Mouse (Mus musculus): ENCODE measurements around the gene Tmem41a.

The Tmem41a gene

DNA sequence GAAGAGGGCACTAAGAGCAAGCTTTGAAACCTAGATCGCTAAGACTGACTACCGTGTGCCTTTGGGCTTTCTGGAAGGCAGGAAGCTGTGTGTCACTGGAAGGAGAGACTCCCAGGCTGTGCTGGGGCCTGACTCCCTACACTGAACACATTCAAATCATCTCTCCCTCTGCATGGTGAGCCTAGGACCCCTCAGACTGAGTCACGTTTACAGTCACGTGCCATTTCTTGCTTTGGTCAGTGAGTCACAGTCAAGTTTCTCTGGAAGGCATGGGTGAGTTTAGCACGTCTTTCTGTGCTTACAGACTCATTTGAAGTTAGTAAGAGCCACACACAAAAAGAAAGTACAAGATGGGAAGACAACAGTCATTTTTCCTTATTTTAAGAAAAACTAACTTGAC is 46.1 kb downstream of the Tmem41a start:
- no peak for DNase-seq (ENCODE audit: low spot score)

DNA sequence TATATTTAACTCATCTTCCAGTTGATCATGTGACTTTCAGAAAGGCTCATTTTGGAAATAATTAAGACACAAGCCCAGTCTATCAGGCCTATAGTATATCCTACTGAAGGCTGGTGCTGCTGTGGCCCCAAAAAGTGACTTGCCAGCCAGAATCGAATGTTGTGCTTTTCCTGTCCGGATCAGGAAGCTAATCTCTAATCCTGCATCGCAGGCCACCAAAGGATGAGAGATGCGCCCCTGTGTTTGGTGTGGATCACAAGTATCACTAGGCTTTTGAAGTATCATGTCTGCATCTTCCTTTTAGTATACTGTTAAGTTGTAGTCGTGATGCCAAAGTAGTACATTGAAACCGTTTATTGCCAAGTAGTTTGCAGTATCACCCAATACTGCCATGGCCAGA is 53.5 kb downstream of the Tmem41a start:
- no peak for DNase-seq (ENCODE audit: low spot score)

DNA sequence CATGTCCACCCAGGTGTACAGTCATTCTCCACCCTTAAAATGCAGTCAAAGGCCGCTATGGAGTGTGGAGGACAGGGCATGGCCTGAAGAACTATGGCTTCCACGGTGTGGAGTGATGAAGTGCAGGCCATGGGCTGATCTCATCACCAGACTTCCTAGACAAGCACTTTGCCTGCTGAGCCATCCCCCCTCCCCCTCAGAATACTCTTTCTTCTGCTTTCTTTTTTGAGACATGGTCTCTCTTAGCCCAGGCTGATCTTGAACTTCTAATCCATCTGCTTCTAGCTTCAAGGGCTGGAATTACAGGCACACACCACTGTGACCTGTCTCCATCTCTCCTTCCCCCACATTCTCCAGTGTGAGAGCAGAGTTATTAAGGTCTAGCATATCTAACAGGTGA is 59.8 kb downstream of the Tmem41a start:
- no peak for DNase-seq (ENCODE audit: low spot score)

All from embryo, embryonic 10.5 days (tissue).